Mouse (Mus musculus) embryonic fibroblast, embryonic 13.5 days (primary cell): ENCODE results near the gene Rab11fip3.

Experiments used
- CTCF ChIP-seq: IDR thresholded peaks from 2 replicates; pipeline ENCODE4 v1.5.1; 2011; ENCODE audit warnings: mild to moderate bottlenecking, control low read depth, low read length, moderate library complexity, borderline replicate concordance; ENCODE audit not compliant: insufficient read depth
- POLR2A ChIP-seq: IDR thresholded peaks from 2 replicates; pipeline ENCODE4 v1.6.1; 2011; ENCODE audit warnings: low read depth, mild to moderate bottlenecking, control low read depth, low read length, moderate library complexity

DNA sequence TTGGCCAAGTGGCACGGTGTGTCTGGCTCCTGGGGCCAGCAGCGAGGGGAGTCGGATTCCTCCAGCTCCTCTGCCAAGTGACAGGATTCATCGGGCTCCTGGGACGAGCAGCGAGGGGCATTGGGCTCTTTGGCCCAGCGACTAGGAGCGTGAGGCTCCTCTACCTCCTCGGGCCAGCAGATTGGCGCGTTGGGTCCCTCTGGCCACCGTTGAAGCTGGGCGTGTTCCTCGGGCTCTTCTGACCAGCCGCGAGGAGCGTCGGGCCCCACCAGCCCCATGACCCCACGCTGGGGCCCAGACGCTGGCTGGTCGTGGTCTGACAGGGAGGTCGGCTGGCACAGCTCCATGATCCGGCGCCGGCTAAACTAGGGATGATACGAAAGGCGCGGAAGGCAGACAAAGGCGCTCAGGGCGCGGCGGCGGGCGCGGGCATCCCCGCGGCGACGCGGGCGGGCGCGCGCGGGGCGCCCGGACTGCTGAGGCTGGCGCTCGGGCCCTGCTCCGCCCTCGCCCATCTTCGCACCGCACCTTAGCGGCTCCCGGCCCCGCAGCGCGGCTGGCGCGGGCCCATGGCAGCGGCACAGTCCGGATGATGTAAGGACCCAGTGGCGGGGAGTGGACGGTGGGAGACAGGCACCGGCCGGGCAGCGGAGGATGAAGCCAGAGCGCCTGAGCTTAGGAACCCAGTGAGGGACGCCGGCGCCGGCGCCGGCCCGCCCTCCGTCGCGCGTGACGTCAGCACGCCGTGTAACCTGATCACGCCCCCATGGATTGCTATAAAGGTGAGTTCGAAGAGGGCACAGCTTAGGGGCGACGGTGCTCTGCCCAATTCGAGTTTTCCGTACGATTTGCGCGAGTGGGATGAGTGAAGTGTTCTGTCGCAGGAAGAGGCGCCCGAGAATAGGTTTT lies at the start of gene Rab11fip3:
- TF ChIP-seq CTCF (no peak), POLR2A (peak; percentile 97)
